Comparison of ENCODE assay signal across 9 mouse cellular contexts in the genomic region with DNA sequence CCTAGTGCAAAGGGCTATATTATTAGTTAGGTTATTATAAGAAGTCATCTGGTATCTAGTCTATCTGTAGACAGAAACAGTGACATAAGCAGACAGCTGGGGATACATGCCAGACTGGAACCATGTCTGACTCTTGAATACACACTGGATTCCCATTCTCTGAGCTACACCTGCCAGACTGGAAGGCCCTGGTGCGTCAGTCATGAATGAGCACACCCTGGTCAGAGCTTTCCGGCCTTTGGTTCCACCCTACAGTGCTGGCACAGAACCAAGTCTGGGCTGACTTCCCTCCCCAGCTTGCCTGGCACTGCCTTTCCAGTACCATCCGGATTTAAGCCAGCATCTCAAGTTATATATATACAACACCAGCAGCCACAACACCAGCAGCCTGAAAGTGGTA. TPM values are rescaled to one million over a fixed set of nuclear protein-coding genes. Genes with fewer than 3 reads are reported as not detected.
DNase-seq lines count a peak whose midpoint lies in the region; ATAC-seq and TF ChIP-seq lines count a peak whose summit lies in the region.
"Had no signal": no experiment of that assay in that cellular context is flagged by ENCODE, and none has a peak within 500 bp of the region (broad histone marks: within the 10 kb centered on the region; RNA-seq: fewer than 3 reads in every experiment).

No protein-coding gene starts in this region.

- H3K4me3 ChIP-seq in kidney, embryonic 16.5 days (ENCODE audit: low read length) = no peak overlapping the region
- H3K4me3 ChIP-seq in stomach, postnatal 0 days (ENCODE audit: low read depth, low read length) = no peak overlapping the region
- H3K4me3 ChIP-seq in midbrain, embryonic 13.5 days (replicated peaks) = no peak overlapping the region
- H3K4me3 ChIP-seq: heart, embryonic 13.5 days had no signal

- WGBS in kidney, embryonic 16.5 days = 59% methylated on average over 3 of the region's 3 CpGs
- WGBS in stomach, postnatal 0 days = 53% methylated on average over 3 of the region's 3 CpGs
- WGBS in midbrain, embryonic 13.5 days = 82% methylated on average over 3 of the region's 3 CpGs

- H3K9me3 ChIP-seq in kidney, embryonic 16.5 days (ENCODE audit: low read length) = no peaks in the 10 kb centered on the region
- H3K9me3 ChIP-seq in stomach, postnatal 0 days (ENCODE audit: control insufficient read depth, low read length) = no peaks in the 10 kb centered on the region
- H3K9me3 ChIP-seq in midbrain, embryonic 13.5 days = no peaks in the 10 kb centered on the region
- H3K9me3 ChIP-seq: heart, embryonic 13.5 days had no signal

- no peaks in the 10 kb centered on the region for H3K27me3 ChIP-seq in kidney, embryonic 16.5 days (ENCODE audit: insufficient read depth, low read length)
- H3K27me3 ChIP-seq in stomach, postnatal 0 days (ENCODE audit: control insufficient read depth, insufficient read depth, low read length) = no peaks in the 10 kb centered on the region
- no peaks in the 10 kb centered on the region; the same call in 1 of the 2 replicates for H3K27me3 ChIP-seq in midbrain, embryonic 13.5 days
- H3K27me3 ChIP-seq: heart, embryonic 13.5 days had no signal

- DNase-seq in layer of hippocampus, adult 9-11 months = peak; percentile 27
- no peak for DNase-seq in layer of hippocampus, adult 8-10 months (ENCODE audit: low spot score in 2 of 2)
- DNase-seq in cerebellum, adult 9-10 months = peak; percentile 39
- peak; percentile 92 for DNase-seq in stomach, postnatal 0 days (ENCODE audit: low spot score)
- no peak for DNase-seq in adrenal gland, adult 2 months
- DNase-seq in thymus, postnatal 10 days (ENCODE audit: low spot score in 2 of 2) = no peak

- H3K27ac ChIP-seq in kidney, embryonic 16.5 days (ENCODE audit: low read length) = no peak overlapping the region
- 0 out of 2 replicates have a peak overlapping the region, but pooled peaks have one; percentile 24 for H3K27ac ChIP-seq in stomach, postnatal 0 days (replicated peaks)
- no peak overlapping the region for H3K27ac ChIP-seq in midbrain, embryonic 13.5 days
- H3K27ac ChIP-seq: heart, embryonic 13.5 days had no signal

- H3K4me1 ChIP-seq in kidney, embryonic 16.5 days (ENCODE audit: insufficient read depth, low read length) = peaks cover under 1% of the 10 kb centered on the region; the same call in 1 of the 2 replicates
- no peaks in the 10 kb centered on the region for H3K4me1 ChIP-seq in stomach, postnatal 0 days (replicated peaks; ENCODE audit: control insufficient read depth, insufficient read depth)
- H3K4me1 ChIP-seq in midbrain, embryonic 13.5 days (replicated peaks) = peaks cover 5% of the 10 kb centered on the region

- TF ChIP-seq EP300 in stomach, postnatal 0 days (optimal IDR thresholded peaks at IDR 0.05) = no peak

- H3K9ac ChIP-seq in kidney, embryonic 16.5 days (replicated peaks; ENCODE audit: low read length) = no peak overlapping the region
- H3K9ac ChIP-seq in stomach, postnatal 0 days (ENCODE audit: low read length) = no peak overlapping the region
- H3K9ac ChIP-seq in midbrain, embryonic 13.5 days (replicated peaks) = no peak overlapping the region
- H3K9ac ChIP-seq: heart, embryonic 13.5 days had no signal

- no peak for TF ChIP-seq CTCF in stomach, postnatal 0 days (IDR thresholded peaks at IDR 0.05; ENCODE audit: low read depth)

- ATAC-seq in kidney, embryonic 16.5 days (ENCODE audit: low FRiP score, low TSS enrichment) = peak; percentile 57; the same call in 1 of the 2 replicates
- ATAC-seq in stomach, postnatal 0 days (ENCODE audit: low FRiP score, low TSS enrichment) = peak; percentile 93
- no peak for ATAC-seq in midbrain, embryonic 13.5 days

- no peak overlapping the region for H3K4me2 ChIP-seq in kidney, embryonic 16.5 days (replicated peaks; ENCODE audit: low read depth, low read length)
- H3K4me2 ChIP-seq in stomach, postnatal 0 days (replicated peaks; ENCODE audit: low read depth) = no peak overlapping the region
- H3K4me2 ChIP-seq in midbrain, embryonic 13.5 days (replicated peaks) = no peak overlapping the region
- H3K4me2 ChIP-seq: heart, embryonic 13.5 days had no signal

- H3K36me3 ChIP-seq in kidney, embryonic 16.5 days (ENCODE audit: insufficient read depth, low read length) = no peaks in the 10 kb centered on the region
- H3K36me3 ChIP-seq in stomach, postnatal 0 days (ENCODE audit: control insufficient read depth, insufficient read depth, low read length) = no peaks in the 10 kb centered on the region
- H3K36me3 ChIP-seq in midbrain, embryonic 13.5 days = no peaks in the 10 kb centered on the region
- H3K36me3 ChIP-seq: heart, embryonic 13.5 days had no signal

RNA-seq across cellular contexts. Expression of gene Itsn2, which starts 3.8 kb away (rescaled TPM):
- total RNA-seq in layer of hippocampus, adult 8-10 months (2022) = 100 to 1,000 TPM in 1 of 4 experiments, 10 to 100 TPM in 3; 84.0 to 104 (median 91.1) TPM
- 33.3 and 37.2 TPM in 2 replicates for polyA plus RNA-seq in kidney, embryonic 16.5 days (2015; fragmentation: Nextera tagmentation; extraction: Ambion mirVana)
- polyA plus RNA-seq in stomach, postnatal 0 days (2015; fragmentation: Nextera tagmentation; extraction: Ambion mirVana) = 23.3 and 26.9 TPM in 2 replicates
- 16.7 and 17.3 TPM in 2 replicates for polyA plus RNA-seq in midbrain, embryonic 13.5 days (2015; fragmentation: Nextera tagmentation; extraction: Ambion mirVana)
- total RNA-seq in adrenal gland, adult 2 months (2021) = 10 to 100 TPM; 47.0 to 62.9 TPM
- polyA plus RNA-seq in adrenal gland, adult 2 months (2012; rRNA removed) = 12.4 and 13.8 TPM in 2 replicates

RNA-seq across cellular contexts. Expression of gene Gm3625, which starts 4.1 kb away (rescaled TPM):
- total RNA-seq in layer of hippocampus, adult 8-10 months (2022) = not detected
- not detected in 2 replicates for polyA plus RNA-seq in kidney, embryonic 16.5 days (2015; fragmentation: Nextera tagmentation; extraction: Ambion mirVana)
- not detected in 2 replicates for polyA plus RNA-seq in stomach, postnatal 0 days (2015; fragmentation: Nextera tagmentation; extraction: Ambion mirVana)
- not detected in 2 replicates for polyA plus RNA-seq in midbrain, embryonic 13.5 days (2015; fragmentation: Nextera tagmentation; extraction: Ambion mirVana)
- total RNA-seq in adrenal gland, adult 2 months (2021) = not detected
- polyA plus RNA-seq in adrenal gland, adult 2 months (2012; rRNA removed) = not detected in 2 replicates
- polyA plus RNA-seq: heart, embryonic 13.5 days had no signal

Comparison
In these comparisons a context has a peak if more than half of its experiments do, and no peak if none do; other contexts are left out.
1. DNase-seq: peak in layer of hippocampus, adult 9-11 months (single experiment), cerebellum, adult 9-10 months (single experiment) and stomach, postnatal 0 days (single experiment); none in layer of hippocampus, adult 8-10 months (0 of 2), adrenal gland, adult 2 months (single experiment) and thymus, postnatal 10 days (0 of 2).